Mouse (Mus musculus) MEL (cell line): ENCODE measurements around the gene 6430548M08Rik. TPM values are rescaled to one million over a fixed set of nuclear protein-coding genes. Genes with fewer than 3 reads are reported as not detected.

Experiments used
- DNase-seq: peaks from one replicate; pipeline ENCODE4 v3.0.0; 2011; ENCODE audit warnings: low read depth, low spot score
- H3K27ac ChIP-seq: 2 replicates; pipeline ENCODE4 v1.5.1; 2012; ENCODE audit warnings: low read depth, mild to moderate bottlenecking, control low read depth, low read length, moderate library complexity; ENCODE audit not compliant: control insufficient read depth
- H3K27me3 ChIP-seq, 2 experiments: fragments of 150-350 bp in 1 of 2; sonication (generic) in 1 of 2; 2 replicates each; pipeline ENCODE4 v1.6.1; 2012; ENCODE audit warnings: low read length in 2 of 2, mild to moderate bottlenecking in 2 of 2, improper control_type of control experiment in 1 of 2, moderate library complexity in 1 of 2; ENCODE audit not compliant: insufficient read depth in 2 of 2, control insufficient read depth in 1 of 2
- H3K36me3 ChIP-seq, 2 experiments: 2 replicates each; pipeline ENCODE4 v1.6.1; 2012 to 2014; ENCODE audit warnings: low read length in 2 of 2, improper control_type of control experiment in 1 of 2, inconsistent platforms in 1 of 2, mild to moderate bottlenecking in 1 of 2; ENCODE audit not compliant: insufficient read depth in 2 of 2, control insufficient read depth in 1 of 2
- H3K4me1 ChIP-seq, 2 experiments: fragments of 150-350 bp in 1 of 2; sonication (generic) in 1 of 2; 2 replicates each; pipeline ENCODE4 v1.6.1; 2012; ENCODE audit warnings: low read length in 2 of 2, improper control_type of control experiment in 1 of 2, mild to moderate bottlenecking in 1 of 2; ENCODE audit not compliant: insufficient read depth in 2 of 2, control insufficient read depth in 1 of 2
- H3K4me3 ChIP-seq, 2 experiments: fragments of 150-350 bp in 1 of 2; sonication (generic) in 1 of 2; 2 replicates each; pipeline ENCODE4 v1.5.1; 2012; ENCODE audit warnings: low read depth in 2 of 2, low read length in 2 of 2, mild to moderate bottlenecking in 2 of 2, moderate library complexity in 2 of 2, control low read depth in 1 of 2, improper control_type of control experiment in 1 of 2; ENCODE audit not compliant: control insufficient read depth in 1 of 2, insufficient read depth in 1 of 2
- H3K79me2 ChIP-seq: 2 replicates; pipeline ENCODE4 v1.6.1; 2012; ENCODE audit warnings: mild to moderate bottlenecking, low read length, moderate library complexity; ENCODE audit not compliant: control insufficient read depth, poor library complexity, insufficient read depth
- H3K9ac ChIP-seq: 2 replicates; pipeline ENCODE4 v1.6.1; 2012; ENCODE audit warnings: low read depth, mild to moderate bottlenecking, control low read depth, low read length, moderate library complexity; ENCODE audit not compliant: control insufficient read depth, poor library complexity, severe bottlenecking
- H3K9me3 ChIP-seq: fragments of 150-350 bp; sonication (generic); replicated peaks from 2 replicates; pipeline ENCODE4 v1.6.1; 2012; ENCODE audit warnings: mild to moderate bottlenecking, low read length, improper control_type of control experiment, moderate library complexity; ENCODE audit not compliant: insufficient read depth
- BHLHE40 ChIP-seq: IDR thresholded peaks from 2 replicates; pipeline ENCODE4 v1.6.1; 2012; ENCODE audit warnings: low read depth, mild to moderate bottlenecking, inconsistent platforms, low read length, improper control_type of control experiment, borderline replicate concordance
- CHD1 ChIP-seq: IDR thresholded peaks from 2 replicates; pipeline ENCODE4 v1.6.1; 2012; ENCODE audit warnings: low read depth, mild to moderate bottlenecking, inconsistent platforms, low read length, improper control_type of control experiment
- CHD2 ChIP-seq: IDR thresholded peaks from 2 replicates; pipeline ENCODE4 v1.6.1; 2011; ENCODE audit warnings: low read length, improper control_type of control experiment
- CTCF ChIP-seq, 3 experiments: IDR thresholded peaks in 2 of 3; conservative IDR thresholded peaks in 1 of 3; 2 replicates each; pipeline ENCODE4 v1.5.1; 2011 to 2012; ENCODE audit warnings: low read length in 3 of 3, low read depth in 2 of 3, mild to moderate bottlenecking in 2 of 3, improper control_type of control experiment in 1 of 3, inconsistent platforms in 1 of 3, mixed read lengths in 1 of 3, moderate library complexity in 1 of 3; ENCODE audit not compliant: control insufficient read depth in 1 of 3, insufficient read depth in 1 of 3, poor library complexity in 1 of 3, severe bottlenecking in 1 of 3
- ETS1 ChIP-seq: IDR thresholded peaks from 2 replicates; pipeline ENCODE4 v1.6.1; 2012; ENCODE audit warnings: low read depth, mild to moderate bottlenecking, inconsistent platforms, low read length, improper control_type of control experiment, moderate library complexity
- JUND ChIP-seq: IDR thresholded peaks from 2 replicates; pipeline ENCODE4 v1.6.1; 2011; ENCODE audit warnings: low read depth, mild to moderate bottlenecking, improper control_type of control experiment, low read length
- KAT2A ChIP-seq: conservative IDR thresholded peaks from 2 replicates; pipeline ENCODE4 v1.6.1; 2012; ENCODE audit warnings: low read depth, low read length, improper control_type of control experiment, inconsistent platforms
- MAX ChIP-seq: IDR thresholded peaks from 2 replicates; pipeline ENCODE4 v1.6.1; 2011; ENCODE audit warnings: low read length, improper control_type of control experiment
- MAZ ChIP-seq: IDR thresholded peaks from 2 replicates; pipeline ENCODE4 v1.6.1; 2012; ENCODE audit warnings: low read depth, mild to moderate bottlenecking, inconsistent platforms, low read length, improper control_type of control experiment
- MEF2A ChIP-seq: IDR thresholded peaks from 2 replicates; pipeline ENCODE4 v1.6.1; 2014; ENCODE audit warnings: low read depth, mild to moderate bottlenecking, inconsistent platforms, low read length, improper control_type of control experiment; ENCODE audit not compliant: poor library complexity, insufficient replicate concordance, severe bottlenecking; ENCODE audit errors: extremely low read depth
- MXI1 ChIP-seq: IDR thresholded peaks from 2 replicates; pipeline ENCODE4 v1.6.1; 2011; ENCODE audit warnings: mild to moderate bottlenecking, low read depth, low read length, improper control_type of control experiment
- MYC ChIP-seq: IDR thresholded peaks from 2 replicates; pipeline ENCODE4 v1.6.1; 2011; ENCODE audit warnings: low read depth, mild to moderate bottlenecking, low read length, improper control_type of control experiment, moderate library complexity
- NELFE ChIP-seq: IDR thresholded peaks from 2 replicates; pipeline ENCODE4 v1.6.1; 2011; ENCODE audit warnings: low read depth, low read length, improper control_type of control experiment
- NRF1 ChIP-seq: IDR thresholded peaks from 2 replicates; pipeline ENCODE4 v1.6.1; 2014; ENCODE audit warnings: low read depth, mild to moderate bottlenecking, inconsistent platforms, low read length, improper control_type of control experiment, moderate library complexity; ENCODE audit not compliant: poor library complexity, insufficient read depth, severe bottlenecking
- POLR2A ChIP-seq, 2 experiments: IDR thresholded peaks; 2 replicates each; pipeline ENCODE4 v1.6.1; 2011 to 2012; ENCODE audit warnings: low read length in 2 of 2, mild to moderate bottlenecking in 2 of 2, control low read depth in 1 of 2, improper control_type of control experiment in 1 of 2, low read depth in 1 of 2, moderate library complexity in 1 of 2; ENCODE audit not compliant: control insufficient read depth in 1 of 2, insufficient read depth in 1 of 2, poor library complexity in 1 of 2
- SIN3A ChIP-seq: IDR thresholded peaks from 2 replicates; pipeline ENCODE4 v1.6.1; 2012; ENCODE audit warnings: low read length, improper control_type of control experiment, inconsistent platforms
- TAL1 ChIP-seq: IDR thresholded peaks from 2 replicates; pipeline ENCODE4 v1.6.1; 2012; ENCODE audit warnings: mild to moderate bottlenecking, inconsistent platforms, low read length, moderate library complexity, mixed read lengths
- UBTF ChIP-seq: IDR thresholded peaks from 2 replicates; pipeline ENCODE4 v1.6.1; 2012; ENCODE audit warnings: low read depth, mild to moderate bottlenecking, inconsistent platforms, low read length, improper control_type of control experiment, moderate library complexity, borderline replicate concordance; ENCODE audit not compliant: insufficient read depth
- USF1 ChIP-seq: IDR thresholded peaks from 2 replicates; pipeline ENCODE4 v1.6.1; 2014; ENCODE audit warnings: low read depth, mild to moderate bottlenecking, inconsistent platforms, low read length, improper control_type of control experiment, moderate library complexity
- USF2 ChIP-seq, 2 experiments: IDR thresholded peaks; 2 replicates each; pipeline ENCODE4 v1.6.1; 2011 to 2012; ENCODE audit warnings: improper control_type of control experiment in 2 of 2, low read length in 2 of 2, borderline replicate concordance in 1 of 2, inconsistent platforms in 1 of 2, low read depth in 1 of 2, mild to moderate bottlenecking in 1 of 2; ENCODE audit not compliant: insufficient read depth in 1 of 2
- ZMIZ1 ChIP-seq: IDR thresholded peaks from 2 replicates; pipeline ENCODE4 v1.6.1; 2012; ENCODE audit warnings: low read depth, mild to moderate bottlenecking, inconsistent platforms, low read length, improper control_type of control experiment, moderate library complexity
- ZNF384 ChIP-seq: IDR thresholded peaks from 2 replicates; pipeline ENCODE4 v1.6.1; 2012; ENCODE audit warnings: low read depth, mild to moderate bottlenecking, inconsistent platforms, low read length, improper control_type of control experiment
- polyA plus RNA-seq, 2 experiments: library from polyadenylated mRNA; stranded (reverse) in 1 of 2; unstranded in 1 of 2; fragments of >175 nt in 1 of 2; fragments of >200 nt in 1 of 2; gene quantifications; 2 replicates each; pipeline versions ENCODE4 v1.2.1 to v1.2.4; 2012; ENCODE audit warnings: low replicate concordance in 2 of 2, low read depth in 1 of 2; ENCODE audit not compliant: insufficient read length in 2 of 2, insufficient read depth in 1 of 2, missing spikeins in 1 of 2
- total RNA-seq: library from RNA; depleted of rRNA; stranded (reverse); fragments of 300-350 nt; gene quantifications from 2 replicates; pipeline ENCODE4 v1.2.3, GENCODE M21; 2012

The 6430548M08Rik gene
- total and polyA plus RNA-seq, 3 experiments, result 0.96 to 1.9 TPM; not detected in 1

DNA sequence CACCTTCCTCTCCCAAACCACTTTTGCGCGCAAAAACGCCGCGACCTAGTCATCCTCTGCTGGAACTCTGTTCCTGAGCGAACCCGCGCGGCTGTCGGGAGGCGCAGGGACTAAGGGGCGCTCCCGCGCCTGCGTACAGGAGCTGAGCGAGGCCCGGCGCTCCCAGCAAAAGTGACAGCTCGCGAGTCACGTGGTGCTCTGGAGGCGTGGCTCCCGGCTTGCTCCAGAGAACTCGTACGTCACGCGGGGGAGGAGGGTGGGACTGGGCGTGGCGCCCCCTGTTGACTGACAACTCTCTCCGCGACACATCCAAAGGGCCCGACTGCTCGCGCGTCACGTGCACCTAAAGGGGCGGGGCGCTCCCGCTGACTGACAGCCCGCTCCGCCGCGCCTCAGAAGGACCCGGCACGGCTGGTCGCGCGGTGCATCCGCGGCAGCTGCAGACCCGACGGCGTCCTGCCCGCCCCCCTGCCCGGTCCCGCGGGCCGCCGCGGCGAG is at the start of gene 6430548M08Rik (continued):
- TF ChIP-seq MAZ, result peak; percentile 3; the same call in 1 of the 2 replicates
- TF ChIP-seq ETS1, result peak; percentile 40; the same call in 1 of the 2 replicates
- no peak for TF ChIP-seq CHD1

- H3K27ac ChIP-seq, result no peak overlapping the region
- H3K36me3 ChIP-seq, result no peaks in the 10 kb centered on the region
- no peaks in the 10 kb centered on the region for H3K4me1 ChIP-seq
- DNase-seq, result no peak
- no peaks in the 10 kb centered on the region for H3K9me3 ChIP-seq
- H3K27me3 ChIP-seq, result no peaks in the 10 kb centered on the region
- no peak overlapping the region for H3K4me3 ChIP-seq
- H3K79me2 ChIP-seq, result no peaks in the 10 kb centered on the region
- no peak for TF ChIP-seq NRF1
- TF ChIP-seq SIN3A, result no peak
- TF ChIP-seq UBTF, result no peak
- TF ChIP-seq POLR2A (IDR thresholded peaks at IDR 0.05; ENCODE audit: control insufficient read depth in 1 of 2, insufficient read depth in 1 of 2, low read depth in 1 of 2, low read length in 2 of 2, poor library complexity in 1 of 2), result no peak
- no peak for TF ChIP-seq JUND
- no peak for TF ChIP-seq NELFE
- no peak for TF ChIP-seq ZMIZ1
- TF ChIP-seq USF2 (IDR thresholded peaks at IDR 0.05; ENCODE audit: borderline replicate concordance in 1 of 2, insufficient read depth in 1 of 2, low read depth in 1 of 2, low read length in 2 of 2), result no peak
- no peak for TF ChIP-seq USF1
- no peak for TF ChIP-seq CTCF (IDR thresholded peaks at IDR 0.05 in 2 of 3, conservative IDR thresholded peaks at IDR 0.05 in 1 of 3; ENCODE audit: control insufficient read depth in 1 of 3, insufficient read depth in 1 of 3, low read depth in 2 of 3, low read length in 3 of 3, poor library complexity in 1 of 3, severe bottlenecking in 1 of 3)
- TF ChIP-seq MYC, result no peak
- TF ChIP-seq KAT2A, result no peak
- TF ChIP-seq MAX, result no peak
- TF ChIP-seq ETS1, result no peak
- no peak for TF ChIP-seq ZNF384
- no peak for TF ChIP-seq TAL1
- no peak for TF ChIP-seq MEF2A
- TF ChIP-seq BHLHE40, result no peak
- no peak for TF ChIP-seq MXI1
- no peak for TF ChIP-seq CHD2
- H3K9ac ChIP-seq, result no peak overlapping the region
Measured at GRCm38 (mm10) chr8:120065611-120066010, 48.3 kb upstream of the 6430548M08Rik start.
